Mouse (Mus musculus) lung, adult 2 months (tissue): Measurements from ENCODE around the gene Itga9.

Experiments used
- CTCF ChIP-seq: fragments of 200-500 bp; IDR thresholded peaks from 2 replicates; pipeline ENCODE4 v1.5.1; 2011; ENCODE audit warnings: mild to moderate bottlenecking, low read length, control low read depth; ENCODE audit not compliant: insufficient read depth
- POLR2A ChIP-seq: fragments of 200-500 bp; IDR thresholded peaks from 2 replicates; pipeline ENCODE4 v1.6.1; 2011; ENCODE audit warnings: low read depth, mild to moderate bottlenecking, control low read depth, low read length, borderline replicate concordance; ENCODE audit errors: extremely low read depth

- TF ChIP-seq CTCF (no peak), POLR2A (no peak)
These were observed 266.5 kb downstream of the Itga9 start for GRCm38 (mm10) chr9:118873031-118873430.
